Mouse (Mus musculus): Measurements from ENCODE around the gene Rgcc.

- no peak for TF ChIP-seq CTCF (conservative IDR thresholded peaks at IDR 0.05; ENCODE audit: insufficient read depth, insufficient read length, low read depth, low read length)
- no peak for TF ChIP-seq POLR2A (IDR thresholded peaks at IDR 0.05; ENCODE audit: low read depth, low read length)
Measured at GRCm38 (mm10) chr14:79330944-79331561, 29.6 kb upstream of the Rgcc start.

All from kidney, adult 2 months (tissue).